Mouse (Mus musculus): Measurements from ENCODE around the gene Nol6.
A peak's percentile ranks its signal among the peaks of the same experiment; 100 is the strongest.

Gene Nol6

GRCm38 (mm10) chr4:41124180-41124951 is at the start of gene Nol6:
Gene Nol6, minus strand, starts transcription at chr4:41124455.
- DNase-seq (ENCODE audit: low read depth in 1 of 2, low spot score in 2 of 2) = peak; percentile 95 to 98

GRCm38 (mm10) chr4:41170970-41171369 is 46.7 kb upstream of the Nol6 start:
- no peak for DNase-seq (ENCODE audit: low read depth in 1 of 2, low spot score in 2 of 2)

GRCm38 (mm10) chr4:41165693-41166475 is 41.6 kb upstream of the Nol6 start:
- DNase-seq (ENCODE audit: low read depth in 1 of 2, low spot score in 2 of 2) = no peak

GRCm38 (mm10) chr4:41164974-41165373 is 40.7 kb upstream of the Nol6 start:
- DNase-seq (ENCODE audit: low read depth in 1 of 2, low spot score in 2 of 2) = no peak

- DNase-seq (ENCODE audit: low read depth in 1 of 2, low spot score in 2 of 2) = no peak
Observed at GRCm38 (mm10) chr4:41161232-41161631, 37.0 kb upstream of the Nol6 start.

- DNase-seq (ENCODE audit: low read depth in 1 of 2, low spot score in 2 of 2) = no peak
Observed at GRCm38 (mm10) chr4:41158251-41158650, 34.0 kb upstream of the Nol6 start.

GRCm38 (mm10) chr4:41156961-41157360 is 32.7 kb upstream of the Nol6 start:
- DNase-seq (ENCODE audit: low read depth in 1 of 2, low spot score in 2 of 2) = no peak

GRCm38 (mm10) chr4:41153146-41153545 is 28.9 kb upstream of the Nol6 start:
- DNase-seq (ENCODE audit: low read depth in 1 of 2, low spot score in 2 of 2) = no peak

- DNase-seq (ENCODE audit: low read depth in 1 of 2, low spot score in 2 of 2) = no peak
Observed at GRCm38 (mm10) chr4:41151186-41151585, 26.9 kb upstream of the Nol6 start.

- DNase-seq (ENCODE audit: low read depth in 1 of 2, low spot score in 2 of 2) = no peak
Observed at GRCm38 (mm10) chr4:41149891-41150290, 25.6 kb upstream of the Nol6 start.

GRCm38 (mm10) chr4:41142601-41143000 is 18.3 kb upstream of the Nol6 start:
- DNase-seq (ENCODE audit: low read depth in 1 of 2, low spot score in 2 of 2) = no peak

GRCm38 (mm10) chr4:41140174-41140875 is 16.1 kb upstream of the Nol6 start:
- no peak for DNase-seq (ENCODE audit: low read depth in 1 of 2, low spot score in 2 of 2)

- DNase-seq (ENCODE audit: low read depth in 1 of 2, low spot score in 2 of 2) = no peak
Observed at GRCm38 (mm10) chr4:41136811-41137210, 12.6 kb upstream of the Nol6 start.

- no peak for DNase-seq (ENCODE audit: low read depth in 1 of 2, low spot score in 2 of 2)
Observed at GRCm38 (mm10) chr4:41136454-41136805, 12.2 kb upstream of the Nol6 start.

- no peak for DNase-seq (ENCODE audit: low read depth in 1 of 2, low spot score in 2 of 2)
Observed at GRCm38 (mm10) chr4:41135711-41136453, 11.6 kb upstream of the Nol6 start, which contains the start of gene Ube2r2. Gene Ube2r2, plus strand, starts transcription at chr4:41135743.

GRCm38 (mm10) chr4:41134935-41135710 is 10.9 kb upstream of the Nol6 start:
- peak in 1 of 2 experiments; percentile 46 for DNase-seq (ENCODE audit: low read depth in 1 of 2, low spot score in 2 of 2)

- no peak for DNase-seq (ENCODE audit: low read depth in 1 of 2, low spot score in 2 of 2)
Observed at GRCm38 (mm10) chr4:41133529-41134291, 9.5 kb upstream of the Nol6 start.

GRCm38 (mm10) chr4:41132471-41132870 is 8.2 kb upstream of the Nol6 start:
- DNase-seq (ENCODE audit: low read depth in 1 of 2, low spot score in 2 of 2) = no peak

GRCm38 (mm10) chr4:41129836-41130235 is 5.6 kb upstream of the Nol6 start:
- DNase-seq (ENCODE audit: low read depth in 1 of 2, low spot score in 2 of 2) = no peak
